Mouse (Mus musculus) lung, embryonic 14.5 days (tissue): ENCODE data around the gene Zcchc14. TPM values are rescaled to one million over a fixed set of nuclear protein-coding genes. Genes with fewer than 3 reads are reported as not detected.

ENCODE experiments used
- ATAC-seq: fragments of 200-750 bp; cut with Nextera tagmentation; 2 replicates; pipeline ENCODE4 v1.8.0; 2017; ENCODE audit warnings: mild to moderate bottlenecking, moderate TSS enrichment, moderate library complexity; ENCODE audit not compliant: insufficient read depth
- DNase-seq: peaks from one replicate; pipeline ENCODE4 v3.0.0-alpha.2; 2015
- H3K27ac ChIP-seq: fragments of 300-500 bp; sonication (generic); 2 replicates; pipeline ENCODE4 v1.5.1; 2014; ENCODE audit warnings: low read depth, mild to moderate bottlenecking, moderate library complexity
- H3K27me3 ChIP-seq: fragments of 300-500 bp; sonication (generic); 2 replicates; pipeline ENCODE4 v1.6.1; 2014; ENCODE audit warnings: low read length, control low read depth; ENCODE audit not compliant: insufficient read depth
- H3K36me3 ChIP-seq: fragments of 300-500 bp; sonication (generic); 2 replicates; pipeline ENCODE4 v1.6.1; 2014; ENCODE audit warnings: control low read depth; ENCODE audit not compliant: insufficient read depth
- H3K4me1 ChIP-seq: fragments of 300-500 bp; sonication (generic); 2 replicates; pipeline ENCODE4 v1.6.1; 2014; ENCODE audit warnings: antibody characterized with exemption, control low read depth; ENCODE audit not compliant: insufficient read depth
- H3K4me2 ChIP-seq: fragments of 300-500 bp; sonication (generic); 2 replicates; pipeline ENCODE4 v1.6.1; 2014; ENCODE audit warnings: mild to moderate bottlenecking
- H3K4me3 ChIP-seq: fragments of 300-500 bp; sonication (generic); 2 replicates; pipeline ENCODE4 v1.5.1; 2014; ENCODE audit warnings: low read depth, low read length
- H3K9ac ChIP-seq: fragments of 300-500 bp; sonication (generic); 2 replicates; pipeline ENCODE4 v1.6.1; 2014
- H3K9me3 ChIP-seq: fragments of 300-500 bp; sonication (generic); 2 replicates; pipeline ENCODE4 v1.6.1; 2016; ENCODE audit warnings: low read depth, low read length, control low read depth
- CTCF ChIP-seq: IDR thresholded peaks from 2 replicates; pipeline ENCODE4 v1.5.1; 2016; ENCODE audit warnings: antibody characterized with exemption, low read depth
- WGBS: fragments of 180-500 bp; shearing (Covaris S2); extraction: QIAGEN DNeasy Blood & Tissue Kit; methylation state at CpG from one replicate; pipeline ENCODE4 v1.1.7; 2014; 5-methylcytosine and 5-hydroxymethylcytosine counted together
- polyA plus RNA-seq: library from polyadenylated mRNA; unstranded; fragments of >200 nt; fragmentation: Nextera tagmentation; extraction: Ambion mirVana; gene quantifications from 2 replicates; pipeline ENCODE4 v1.2.1, GENCODE M21; 2014

Zcchc14 gene
- polyA plus RNA-seq, 1 experiment from 2014 or later, result 25.0 TPM

DNA sequence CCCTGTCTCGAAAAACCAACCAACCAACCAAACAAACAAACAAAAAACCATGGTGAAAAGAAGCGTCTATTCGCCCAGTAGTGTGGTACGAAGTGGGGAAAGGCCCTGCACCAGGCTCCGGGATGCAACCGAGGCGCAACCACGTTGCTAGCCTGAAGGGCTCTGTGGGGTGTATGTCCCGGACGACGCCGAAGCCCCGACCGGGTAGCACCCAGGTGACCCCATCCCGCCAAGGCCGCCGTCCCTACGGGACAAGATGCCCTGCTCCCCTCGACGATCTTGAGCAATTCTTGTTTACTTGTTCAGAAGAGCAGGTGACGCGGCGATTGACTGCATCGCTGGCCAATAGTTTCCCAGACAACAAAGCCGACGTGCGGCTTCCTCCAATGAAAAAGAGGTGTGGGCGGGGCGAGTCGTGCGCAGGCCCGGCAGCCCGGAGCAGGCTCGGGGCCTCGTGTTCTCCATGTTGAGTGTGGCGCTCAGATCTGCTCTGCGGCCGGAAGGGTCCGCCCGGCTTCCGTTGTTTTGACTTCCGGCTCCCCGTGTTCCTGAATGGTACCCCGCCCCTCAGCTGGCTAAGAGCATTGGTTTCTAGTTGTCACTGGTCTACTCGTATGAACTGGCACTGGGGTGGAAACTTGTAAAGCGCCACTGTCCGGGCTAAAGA lies 67.4 kb downstream of the Zcchc14 start:
- no peaks in the 10 kb centered on the region for H3K9me3 ChIP-seq
- no peak for TF ChIP-seq CTCF
- peak overlapping the region; percentile 66 for H3K4me2 ChIP-seq
- DNase-seq (peak; percentile 100), ATAC-seq (peak; percentile 96)
- no peak overlapping the region for H3K27ac ChIP-seq
- no peaks in the 10 kb centered on the region for H3K36me3 ChIP-seq
- peak overlapping the region; percentile 56 for H3K4me3 ChIP-seq
- H3K9ac ChIP-seq, result peak overlapping the region; percentile 58
- H3K4me1 ChIP-seq, result 0 out of 2 replicates have a peak, but pooled peaks cover under 1% of the 10 kb centered on the region
- no peaks in the 10 kb centered on the region for H3K27me3 ChIP-seq
- WGBS, result under 1% methylated on average over 47 of the region's 47 CpGs

DNA sequence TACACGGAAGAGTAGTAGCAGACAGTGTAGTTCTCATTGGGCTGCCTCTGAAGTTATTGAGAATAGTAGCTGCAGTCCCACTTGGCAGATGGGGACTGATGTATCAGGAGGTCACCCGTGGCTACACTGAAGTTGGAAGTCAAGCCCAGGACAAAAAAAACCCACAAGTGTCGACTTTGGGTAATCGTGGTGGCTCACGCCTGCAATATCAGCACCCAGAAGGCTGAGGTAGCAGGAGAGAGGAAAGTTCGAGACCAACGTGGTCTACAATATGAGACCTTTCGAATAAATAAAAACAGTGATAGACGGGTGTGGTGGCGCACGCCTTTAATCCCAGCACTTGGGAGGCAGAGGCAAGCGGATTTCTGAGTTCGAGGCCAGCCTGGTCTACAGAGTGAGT lies 68.0 kb downstream of the Zcchc14 start:
- Histone ChIP-seq H3K4me1 (peaks cover 4% of the 10 kb centered on the region; the same call in 1 of the 2 replicates), H3K27ac (no peak overlapping the region), H3K9me3 (no peaks in the 10 kb centered on the region), H3K4me3 (peak overlapping the region; percentile 56), H3K9ac (no peak overlapping the region), H3K36me3 (no peaks in the 10 kb centered on the region), H3K27me3 (no peaks in the 10 kb centered on the region), H3K4me2 (peak overlapping the region; percentile 66)
- TF ChIP-seq CTCF, result no peak
- WGBS, result 43% methylated on average over 13 of the region's 13 CpGs
- no peak for DNase-seq
- ATAC-seq, result no peak

DNA sequence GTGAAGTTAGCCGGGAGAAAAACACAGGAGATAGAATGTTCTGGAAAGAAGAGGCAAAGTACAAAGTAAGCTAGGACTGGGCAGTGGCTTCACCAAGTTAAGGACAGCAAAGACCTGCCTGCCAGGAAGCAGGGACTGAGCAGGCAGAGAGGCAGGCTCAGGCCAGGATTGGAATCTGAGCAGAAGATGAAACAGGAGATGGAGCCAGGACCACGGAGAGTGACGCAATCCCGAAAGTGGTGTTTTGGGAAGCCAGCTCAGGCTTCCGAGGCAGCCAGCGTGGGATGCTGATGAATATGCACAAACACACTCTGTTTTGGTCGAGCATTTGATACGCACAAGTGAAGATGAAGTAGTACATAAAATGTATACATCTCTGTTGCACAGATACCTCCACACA lies 69.0 kb downstream of the Zcchc14 start:
- H3K36me3 ChIP-seq, result no peaks in the 10 kb centered on the region
- H3K9me3 ChIP-seq, result no peaks in the 10 kb centered on the region
- H3K4me2 ChIP-seq, result no peak overlapping the region
- no peak overlapping the region for H3K27ac ChIP-seq
- H3K4me1 ChIP-seq, result peaks cover 4% of the 10 kb centered on the region; the same call in 1 of the 2 replicates
- no peak for TF ChIP-seq CTCF
- no peak overlapping the region for H3K4me3 ChIP-seq
- H3K9ac ChIP-seq, result no peak overlapping the region
- 36% methylated on average over 8 of the region's 8 CpGs for WGBS
- DNase-seq (no peak), ATAC-seq (no peak)
- H3K27me3 ChIP-seq, result no peaks in the 10 kb centered on the region

DNA sequence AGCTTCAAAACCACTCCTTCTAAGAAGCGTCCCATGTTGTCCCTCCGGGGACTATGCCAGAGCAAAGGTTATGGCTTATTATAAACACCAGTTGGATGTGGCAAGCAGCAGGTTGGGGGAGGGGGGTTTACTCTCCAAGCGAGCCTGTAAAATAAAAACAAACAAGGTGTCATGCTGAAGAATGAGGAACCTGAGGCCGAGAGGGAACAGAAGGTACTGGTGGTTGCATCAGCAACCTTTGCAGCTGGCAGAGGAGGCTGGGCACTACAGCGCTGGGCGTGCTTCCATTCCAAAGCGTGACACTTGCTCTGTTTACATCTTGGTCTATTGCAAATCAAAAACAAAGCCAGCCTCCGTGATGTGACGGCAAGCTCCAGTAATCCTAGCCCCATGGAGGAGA lies 72.2 kb downstream of the Zcchc14 start:
- H3K36me3 ChIP-seq, result no peaks in the 10 kb centered on the region
- peaks cover 11% of the 10 kb centered on the region for H3K4me1 ChIP-seq
- H3K27me3 ChIP-seq, result no peaks in the 10 kb centered on the region
- ATAC-seq, result no peak
- no peak overlapping the region for H3K4me2 ChIP-seq
- H3K9ac ChIP-seq, result no peak overlapping the region
- H3K9me3 ChIP-seq, result no peaks in the 10 kb centered on the region
- WGBS, result 7% methylated on average over 9 of the region's 9 CpGs
- no peak for TF ChIP-seq CTCF
- H3K4me3 ChIP-seq, result no peak overlapping the region
- H3K27ac ChIP-seq, result no peak overlapping the region
- DNase-seq, result peak; percentile 34

DNA sequence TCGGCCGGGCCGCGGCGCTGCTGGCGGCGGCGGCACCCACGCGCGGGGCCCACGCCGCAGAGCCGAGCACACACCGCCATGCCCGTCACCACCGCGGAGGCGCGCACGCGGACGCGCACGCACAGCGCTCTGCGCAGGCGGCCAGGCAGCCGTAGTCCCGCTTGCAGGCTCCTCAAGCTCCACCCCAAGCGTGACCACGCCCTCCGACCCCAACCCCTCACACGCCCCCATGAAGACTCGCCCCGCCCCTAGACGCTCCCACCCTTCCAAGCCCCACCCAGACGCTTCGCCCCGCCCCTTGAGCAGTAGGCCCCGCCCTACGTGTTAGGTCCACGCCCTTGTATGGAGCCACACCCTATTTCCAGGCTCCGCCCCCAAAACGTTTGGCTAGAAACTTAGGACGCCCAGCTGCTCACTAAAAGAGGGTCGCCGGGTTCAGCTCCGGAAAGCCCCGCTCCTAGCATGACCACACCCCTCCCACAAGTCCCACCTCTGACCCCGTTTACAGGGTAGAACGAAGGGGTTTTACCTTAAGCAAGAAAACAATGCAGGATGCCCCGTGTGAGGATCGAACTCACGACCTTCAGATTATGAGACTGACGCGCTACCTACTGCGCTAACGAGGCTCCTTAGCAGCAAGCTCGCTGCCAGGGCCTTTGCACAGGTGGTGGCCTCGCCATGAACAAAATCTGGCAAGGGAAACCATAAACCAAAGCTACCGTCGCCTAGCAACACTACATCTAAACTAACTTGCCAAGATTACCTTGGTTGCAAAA lies 73.8 kb downstream of the Zcchc14 start, which contains the start of gene Fbxo31:
Fbxo31 (minus strand) TSS at position 131 of the 776 bp plus-strand sequence.
- ATAC-seq, result peak; percentile 91
- Histone ChIP-seq H3K9ac (peak within 1 kb of the TSS; percentile 80), H3K36me3 (no peaks in the 10 kb centered on the region), H3K4me2 (peak within 1 kb of the TSS; percentile 75), H3K4me3 (peak within 1 kb of the TSS; percentile 90), H3K4me1 (peaks cover 11% of the 10 kb centered on the region), H3K27me3 (no peaks in the 10 kb centered on the region), H3K9me3 (no peaks in the 10 kb centered on the region), H3K27ac (no peak within 1 kb of the TSS)
- 1% methylated on average over 60 of the region's 63 CpGs for WGBS
- TF ChIP-seq CTCF, result no peak
- DNase-seq, result peak; percentile 96

DNA sequence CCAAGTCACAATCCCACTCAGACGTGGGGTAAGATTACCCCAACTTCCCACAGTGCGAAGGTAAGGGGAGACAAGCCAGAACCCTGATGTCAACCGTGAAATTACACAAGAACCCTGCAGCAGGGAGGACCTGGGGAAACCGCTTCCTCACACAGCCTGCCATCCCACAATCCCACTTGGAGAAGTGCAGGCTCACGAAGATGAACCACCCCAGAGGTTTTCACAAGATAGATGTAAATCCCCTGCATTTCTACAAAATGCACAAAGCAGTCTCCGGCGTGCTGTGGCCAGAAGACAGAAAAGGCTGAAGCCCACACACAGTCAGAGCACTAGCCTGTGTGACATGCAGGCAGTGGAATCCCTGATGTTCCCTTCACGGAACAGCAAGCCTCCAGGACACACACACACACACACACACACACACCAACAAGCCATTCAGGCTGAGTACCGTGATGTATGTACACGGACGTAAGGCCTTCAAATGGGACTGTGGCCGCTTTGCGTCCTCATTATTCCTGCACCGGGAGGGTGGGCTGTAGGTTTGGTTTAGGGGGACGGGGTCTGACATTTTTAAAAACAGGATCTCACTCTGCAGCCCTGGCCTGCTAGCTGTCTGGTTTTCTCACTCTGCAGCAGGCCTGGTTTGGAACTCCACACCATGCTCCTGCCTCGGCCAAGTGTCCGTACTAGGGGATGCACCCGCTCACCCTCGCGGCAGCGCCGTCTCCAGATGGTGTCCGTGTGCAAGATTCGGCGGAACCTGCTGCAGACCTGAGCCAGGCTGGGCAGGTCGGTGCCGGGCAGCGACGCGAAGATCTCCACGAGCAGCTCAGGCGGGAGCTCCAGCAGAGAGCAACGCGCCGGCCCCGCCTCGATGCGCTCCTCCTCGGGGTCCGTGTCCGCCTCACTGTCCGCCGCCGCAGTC lies 74.7 kb downstream of the Zcchc14 start:
- peak; percentile 7 for ATAC-seq
- H3K9ac ChIP-seq, result peak overlapping the region; percentile 80
- 1% methylated on average over 44 of the region's 44 CpGs for WGBS

More for the DNA sequence above, 74.7 kb downstream of the Zcchc14 start:
- Histone ChIP-seq H3K36me3 (no peaks in the 10 kb centered on the region), H3K27ac (no peak overlapping the region), H3K4me1 (peaks cover 11% of the 10 kb centered on the region), H3K4me2 (peak overlapping the region; percentile 75), H3K9me3 (no peaks in the 10 kb centered on the region), H3K4me3 (peak overlapping the region; percentile 90), H3K27me3 (no peaks in the 10 kb centered on the region)
- no peak for TF ChIP-seq CTCF
- DNase-seq, result peak; percentile 37
